Mouse (Mus musculus): ENCODE data around the gene Papss2.

DNA sequence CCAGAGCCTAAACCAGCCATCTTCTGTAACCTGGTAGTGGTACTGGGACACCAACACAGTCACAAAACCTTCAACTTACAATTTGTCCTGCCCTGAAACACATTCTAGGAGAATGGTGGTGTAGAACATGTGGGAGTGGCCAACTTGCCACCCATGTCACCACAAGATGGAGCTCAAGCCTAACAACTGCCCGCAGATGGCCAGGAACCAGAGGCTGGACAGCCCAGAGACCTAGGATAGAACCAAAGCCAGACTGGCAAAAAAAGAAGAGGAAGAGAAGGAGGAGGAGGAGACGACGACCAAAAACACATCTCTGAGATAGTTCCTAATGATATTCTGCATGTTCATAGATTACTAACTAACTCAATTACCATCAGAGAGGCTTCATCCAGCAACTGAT lies 119.6 kb downstream of the Papss2 start:
- TF ChIP-seq GATA1 (IDR thresholded peaks at IDR 0.05; ENCODE audit: low read length): no peak
- no peak for TF ChIP-seq TAL1 (IDR thresholded peaks at IDR 0.05; ENCODE audit: low read length)
